Mouse (Mus musculus) embryonic facial prominence, embryonic 11.5 days (tissue): Measurements from ENCODE around the gene Tcp11l2. TPM values are rescaled to one million over a fixed set of nuclear protein-coding genes. Genes with fewer than 3 reads are reported as not detected.
A peak's percentile ranks its signal among the peaks of the same experiment; 100 is the strongest.

Source experiments
- ATAC-seq: fragments of 200-750 bp; cut with Nextera tagmentation; replicated peaks from 2 replicates; pipeline ENCODE4 v1.8.0; 2017; ENCODE audit warnings: low read depth; ENCODE audit not compliant: insufficient number of reproducible peaks, low FRiP score, low TSS enrichment
- DNase-seq: peaks from one replicate; pipeline ENCODE4 v3.0.0-alpha.2; 2015; ENCODE audit warnings: low spot score
- H3K27ac ChIP-seq: fragments of 300-500 bp; sonication (generic); replicated peaks from 2 replicates; pipeline ENCODE4 v1.5.1; 2014; ENCODE audit warnings: mild to moderate bottlenecking, low read depth, low read length, control low read depth
- H3K27me3 ChIP-seq: fragments of 300-500 bp; sonication (generic); 2 replicates; pipeline ENCODE4 v1.6.1; 2014; ENCODE audit warnings: mild to moderate bottlenecking, low read length, moderate library complexity, mixed read lengths; ENCODE audit not compliant: control insufficient read depth, insufficient read depth
- H3K36me3 ChIP-seq: fragments of 300-500 bp; sonication (generic); replicated peaks from 2 replicates; pipeline ENCODE4 v1.6.1; 2014; ENCODE audit warnings: low read depth, mild to moderate bottlenecking, low read length, moderate library complexity, mixed read lengths; ENCODE audit not compliant: control insufficient read depth, insufficient read depth
- H3K4me1 ChIP-seq: fragments of 300-500 bp; sonication (generic); 2 replicates; pipeline ENCODE4 v1.6.1; 2014; ENCODE audit warnings: low read length, mixed read lengths; ENCODE audit not compliant: control insufficient read depth, insufficient read depth
- H3K4me2 ChIP-seq: fragments of 300-500 bp; sonication (generic); 2 replicates; pipeline ENCODE4 v1.6.1; 2014; ENCODE audit warnings: low read depth, mild to moderate bottlenecking, control low read depth, low read length, moderate library complexity
- H3K4me3 ChIP-seq: fragments of 300-500 bp; sonication (generic); 2 replicates; pipeline ENCODE4 v1.5.1; 2014; ENCODE audit warnings: low read depth, low read length, control low read depth
- H3K9ac ChIP-seq: fragments of 300-500 bp; sonication (generic); replicated peaks from 2 replicates; pipeline ENCODE4 v1.6.1; 2014; ENCODE audit warnings: mild to moderate bottlenecking, control low read depth, low read length
- H3K9me3 ChIP-seq: fragments of 300-500 bp; sonication (generic); replicated peaks from 2 replicates; pipeline ENCODE4 v1.6.1; 2016; ENCODE audit warnings: mild to moderate bottlenecking, low read length, inconsistent platforms, mixed read lengths; ENCODE audit not compliant: control insufficient read depth
- WGBS: fragments of 180-500 bp; shearing (Covaris S2); extraction: QIAGEN DNeasy Blood & Tissue Kit; methylation state at CpG from one replicate; pipeline ENCODE4 v1.1.7; 2014; 5-methylcytosine and 5-hydroxymethylcytosine counted together
- polyA plus RNA-seq: library from polyadenylated mRNA; unstranded; fragments of >200 nt; fragmentation: Nextera tagmentation; extraction: Ambion mirVana; gene quantifications from 2 replicates; pipeline ENCODE4 v1.2.1, GENCODE M21; 2014

Gene Tcp11l2
- polyA plus RNA-seq, 1 experiment from 2014 or later, result 9.7 TPM

DNA sequence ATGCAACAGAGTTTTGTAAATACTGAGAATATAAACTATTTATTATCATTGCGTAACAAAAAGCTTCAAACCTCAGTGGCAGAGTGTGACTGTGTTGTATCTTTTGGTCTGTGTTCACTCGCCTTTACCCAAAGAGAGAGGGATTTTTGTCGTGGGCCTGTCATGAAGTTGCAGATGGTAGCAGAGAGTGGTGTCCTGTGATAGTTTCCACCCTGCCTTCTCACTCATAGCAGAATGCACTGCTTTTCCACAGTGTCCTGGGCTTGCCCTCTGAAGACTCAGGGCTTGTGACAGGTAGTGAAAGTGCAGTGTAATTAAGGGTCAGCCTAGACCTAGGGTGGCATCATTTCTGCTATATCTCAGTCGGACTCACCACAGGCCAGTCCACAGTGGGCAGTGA is 78.3 kb downstream of the Tcp11l2 start:
- no peaks in the 10 kb centered on the region for H3K27me3 ChIP-seq
- H3K4me2 ChIP-seq, result no peak overlapping the region
- WGBS, result 90% methylated on average over 4 of the region's 4 CpGs
- DNase-seq, result no peak
- H3K36me3 ChIP-seq, result no peaks in the 10 kb centered on the region; the same call in 1 of the 2 replicates
- no peak for ATAC-seq
- no peaks in the 10 kb centered on the region for H3K4me1 ChIP-seq
- no peak overlapping the region for H3K4me3 ChIP-seq
- H3K9me3 ChIP-seq, result no peaks in the 10 kb centered on the region
- no peak overlapping the region for H3K27ac ChIP-seq
- H3K9ac ChIP-seq, result no peak overlapping the region

DNA sequence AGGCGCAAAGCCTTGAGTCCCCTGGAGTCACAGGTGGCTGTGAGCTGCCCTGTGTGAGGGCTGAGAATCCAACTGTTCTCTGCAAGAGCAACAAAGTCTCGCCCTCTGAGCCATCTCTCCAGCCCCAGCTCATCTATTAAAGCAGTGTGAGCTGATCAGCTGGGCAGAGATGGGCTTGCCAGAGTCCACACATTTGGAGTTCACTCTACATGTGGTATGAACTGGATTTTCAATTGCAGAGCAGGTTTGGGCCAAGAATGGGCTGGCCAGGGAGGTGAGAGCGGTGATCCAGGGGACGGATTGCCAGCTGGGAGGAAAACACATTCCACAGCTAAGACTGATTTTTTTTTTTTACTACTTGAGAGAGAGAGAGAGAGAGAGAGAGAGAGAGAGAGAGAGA is 80.2 kb downstream of the Tcp11l2 start:
- DNase-seq (no peak), ATAC-seq (no peak)
- WGBS, result 75% methylated on average over 4 of the region's 4 CpGs
- Histone ChIP-seq H3K4me2 (no peak overlapping the region), H3K27me3 (no peaks in the 10 kb centered on the region), H3K27ac (no peak overlapping the region), H3K9ac (no peak overlapping the region), H3K36me3 (no peaks in the 10 kb centered on the region; the same call in 1 of the 2 replicates), H3K4me1 (no peaks in the 10 kb centered on the region), H3K4me3 (no peak overlapping the region), H3K9me3 (no peaks in the 10 kb centered on the region)

DNA sequence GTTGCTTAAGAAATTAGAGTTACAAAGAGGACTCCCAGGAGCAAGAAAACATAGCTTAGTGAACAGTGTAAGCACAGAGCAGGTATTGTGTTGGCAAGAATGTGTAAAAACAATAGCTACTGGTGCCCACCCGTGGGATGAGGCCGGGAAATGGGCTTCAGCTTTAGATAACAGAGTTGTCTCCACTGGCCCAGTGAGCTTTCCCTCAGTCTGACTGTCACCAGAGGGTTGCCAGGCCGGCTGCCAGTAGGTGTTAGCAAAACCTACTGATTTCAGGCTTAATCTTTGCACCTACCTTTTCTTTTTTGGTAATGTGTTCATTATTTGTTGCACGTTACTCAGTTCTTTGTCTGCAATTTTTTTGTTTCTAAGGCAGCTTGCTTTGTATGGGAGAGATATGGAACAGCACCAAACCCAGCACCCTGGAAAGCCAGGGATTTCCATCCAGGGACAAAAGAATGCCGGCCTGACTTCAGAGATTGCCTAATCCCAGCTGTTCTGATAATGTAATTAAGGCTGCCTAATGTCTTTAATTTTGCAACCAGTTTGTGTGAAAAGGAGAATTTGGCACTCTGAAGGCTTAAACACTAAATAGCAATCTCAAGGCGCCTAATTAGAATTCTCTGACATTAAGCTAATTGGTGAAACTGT is 81.1 kb downstream of the Tcp11l2 start:
- Histone ChIP-seq H3K9ac (no peak overlapping the region), H3K4me1 (no peaks in the 10 kb centered on the region), H3K27ac (no peak overlapping the region), H3K27me3 (no peaks in the 10 kb centered on the region), H3K9me3 (no peaks in the 10 kb centered on the region), H3K4me2 (no peak overlapping the region), H3K4me3 (no peak overlapping the region), H3K36me3 (no peaks in the 10 kb centered on the region)
- no peak for DNase-seq
- 53% methylated on average over 6 of the region's 6 CpGs for WGBS
- no peak for ATAC-seq

DNA sequence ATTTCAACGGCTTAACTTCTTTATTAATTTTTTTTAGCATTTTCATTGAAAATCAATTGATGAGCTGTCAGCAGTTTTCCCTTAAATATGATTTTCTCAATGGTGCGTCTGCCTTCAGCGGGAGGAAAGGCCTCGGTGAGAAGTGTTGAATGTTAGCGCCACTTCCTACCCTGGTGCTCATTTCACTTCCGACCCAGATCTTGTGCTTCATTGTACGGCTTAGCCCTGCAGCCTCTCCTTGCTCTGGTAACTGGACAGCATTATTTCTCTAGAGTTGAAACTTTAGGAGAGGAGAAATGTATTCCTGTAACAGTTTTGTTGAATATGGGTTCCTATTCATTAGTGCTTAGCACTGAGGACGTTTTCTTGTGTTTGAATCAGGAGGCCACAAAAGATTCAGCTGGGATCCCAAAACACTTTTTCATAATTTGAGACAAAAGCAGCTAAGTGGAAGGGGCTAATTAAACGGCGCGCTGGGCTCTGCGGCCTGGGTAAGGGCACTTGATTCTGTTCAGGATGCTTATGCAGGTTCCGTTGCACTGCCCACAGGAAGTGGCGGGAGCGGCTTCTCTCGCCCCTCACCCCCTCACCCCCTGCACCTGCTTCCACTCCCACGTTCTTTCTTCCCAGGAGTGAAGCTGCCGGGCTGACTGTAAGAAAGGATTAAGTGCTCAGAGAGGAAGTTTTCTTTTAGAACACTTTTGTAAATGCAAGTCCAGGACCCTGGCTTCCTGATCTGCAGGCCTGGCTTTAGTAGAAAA is 81.8 kb downstream of the Tcp11l2 start:
- Histone ChIP-seq H3K27me3 (no peaks in the 10 kb centered on the region), H3K4me2 (no peak overlapping the region), H3K4me1 (no peaks in the 10 kb centered on the region), H3K9me3 (no peaks in the 10 kb centered on the region), H3K36me3 (no peaks in the 10 kb centered on the region), H3K27ac (no peak overlapping the region), H3K9ac (no peak overlapping the region), H3K4me3 (no peak overlapping the region)
- peak; percentile 9 for DNase-seq
- ATAC-seq, result no peak
- 56% methylated on average over 18 of the region's 18 CpGs for WGBS

DNA sequence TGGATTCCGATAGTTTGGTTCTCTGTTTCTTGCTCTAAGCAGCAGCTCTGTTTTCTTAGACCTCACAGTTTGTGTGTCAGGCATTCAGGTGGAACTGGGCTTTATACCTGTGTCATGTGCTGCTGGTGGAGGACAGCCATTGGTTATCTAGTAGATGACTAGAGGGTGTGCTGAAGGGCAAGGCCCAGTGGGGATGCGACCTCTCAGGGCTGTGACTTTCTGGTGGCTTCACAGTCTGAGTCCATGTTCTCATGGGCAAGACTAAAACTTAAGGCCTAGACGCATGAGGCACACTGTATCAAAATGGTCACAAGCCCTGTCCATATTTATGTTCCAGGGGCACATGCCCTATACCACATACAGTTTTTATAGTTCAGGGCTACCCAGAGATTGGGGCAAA is 82.9 kb downstream of the Tcp11l2 start:
- DNase-seq (no peak), ATAC-seq (no peak)
- no peak overlapping the region for H3K4me3 ChIP-seq
- H3K9ac ChIP-seq, result no peak overlapping the region
- H3K27ac ChIP-seq, result no peak overlapping the region
- no peaks in the 10 kb centered on the region for H3K36me3 ChIP-seq
- H3K4me1 ChIP-seq, result no peaks in the 10 kb centered on the region
- H3K27me3 ChIP-seq, result no peaks in the 10 kb centered on the region
- H3K4me2 ChIP-seq, result no peak overlapping the region
- 85% methylated on average over 3 of the region's 3 CpGs for WGBS
- no peaks in the 10 kb centered on the region for H3K9me3 ChIP-seq

DNA sequence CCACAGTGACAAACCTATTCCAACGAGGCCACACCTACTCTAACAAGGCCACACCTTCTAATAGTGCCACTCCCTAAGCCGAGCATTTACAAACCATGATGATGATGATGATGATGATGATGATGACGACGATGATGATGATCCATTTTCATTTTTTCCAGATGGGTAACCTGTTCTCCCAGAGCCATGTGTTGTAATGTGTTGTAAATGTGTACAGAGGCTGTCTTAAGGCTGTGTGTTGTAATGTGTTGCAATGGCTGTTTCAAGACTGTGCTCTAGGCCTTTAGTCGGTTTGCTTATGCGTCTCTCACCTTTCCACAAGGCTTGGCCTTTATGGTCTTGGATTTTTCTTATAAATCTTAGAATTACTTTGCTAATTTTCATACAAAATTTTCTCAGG is 85.7 kb downstream of the Tcp11l2 start:
- H3K27ac ChIP-seq, result no peak overlapping the region
- H3K4me3 ChIP-seq, result no peak overlapping the region
- H3K4me2 ChIP-seq, result no peak overlapping the region
- ATAC-seq (no peak), DNase-seq (no peak)
- H3K9ac ChIP-seq, result no peak overlapping the region
- no peaks in the 10 kb centered on the region for H3K9me3 ChIP-seq
- no peaks in the 10 kb centered on the region for H3K27me3 ChIP-seq
- no peaks in the 10 kb centered on the region for H3K4me1 ChIP-seq
- 92% methylated on average over 6 of the region's 6 CpGs for WGBS
- no peaks in the 10 kb centered on the region for H3K36me3 ChIP-seq

Other genes with a start within 250 kb of the Tcp11l2 start
- gene Nuak1, start 136.0 kb upstream of the Tcp11l2 start, polyA plus RNA-seq, result 3.5 and 4.6 TPM in 2 replicates
- 80.2 and 82.1 TPM in 2 replicates for gene Ckap4, start 42.6 kb upstream of the Tcp11l2 start, polyA plus RNA-seq
- gene Polr3b, start 45.7 kb downstream of the Tcp11l2 start, polyA plus RNA-seq, result 19.6 and 20.1 TPM in 2 replicates
- gene Rfx4, start 179.4 kb downstream of the Tcp11l2 start, polyA plus RNA-seq, result 4.8 and 5.2 TPM in 2 replicates